Mouse (Mus musculus) T-cell, adult 2 months (primary cell): ENCODE results near the gene BC147527.
A peak's percentile ranks its signal among the peaks of the same experiment; 100 is the strongest.
"Not testable (repeated sequence)": the region's sequence is repeated elsewhere in the genome, so short reads cannot be mapped to it uniquely, and the experiment has no call there.

Experiments used
- DNase-seq: peaks from one replicate; pipeline ENCODE4 v3.0.0; 2022; ENCODE audit warnings: low spot score

The BC147527 gene

DNA sequence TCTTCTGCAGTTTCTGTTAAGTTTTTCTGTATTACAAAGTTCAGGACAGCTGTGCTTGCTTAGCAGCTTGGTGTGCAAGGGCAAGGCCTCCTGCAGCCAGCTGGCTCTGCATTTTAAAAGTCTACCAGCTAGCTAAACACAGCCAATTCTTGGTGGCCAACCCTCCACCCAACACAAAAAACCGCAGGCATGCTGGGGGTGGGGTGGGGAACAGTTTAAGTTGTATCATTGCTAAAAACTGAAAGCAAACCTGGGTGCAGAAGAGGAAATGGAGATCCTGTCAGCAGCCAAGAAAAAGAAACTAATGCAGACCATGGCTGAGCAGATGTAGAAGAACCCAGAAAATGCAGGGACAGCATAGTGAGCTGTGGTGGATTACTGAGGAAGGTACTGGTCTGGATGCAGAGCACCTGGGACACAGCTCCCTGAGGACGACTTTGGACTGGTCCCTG lies at the start of gene BC147527:
BC147527 (plus strand) TSS at position 402 of the 452 bp plus-strand sequence.
- peak; percentile 51 for DNase-seq

DNA sequence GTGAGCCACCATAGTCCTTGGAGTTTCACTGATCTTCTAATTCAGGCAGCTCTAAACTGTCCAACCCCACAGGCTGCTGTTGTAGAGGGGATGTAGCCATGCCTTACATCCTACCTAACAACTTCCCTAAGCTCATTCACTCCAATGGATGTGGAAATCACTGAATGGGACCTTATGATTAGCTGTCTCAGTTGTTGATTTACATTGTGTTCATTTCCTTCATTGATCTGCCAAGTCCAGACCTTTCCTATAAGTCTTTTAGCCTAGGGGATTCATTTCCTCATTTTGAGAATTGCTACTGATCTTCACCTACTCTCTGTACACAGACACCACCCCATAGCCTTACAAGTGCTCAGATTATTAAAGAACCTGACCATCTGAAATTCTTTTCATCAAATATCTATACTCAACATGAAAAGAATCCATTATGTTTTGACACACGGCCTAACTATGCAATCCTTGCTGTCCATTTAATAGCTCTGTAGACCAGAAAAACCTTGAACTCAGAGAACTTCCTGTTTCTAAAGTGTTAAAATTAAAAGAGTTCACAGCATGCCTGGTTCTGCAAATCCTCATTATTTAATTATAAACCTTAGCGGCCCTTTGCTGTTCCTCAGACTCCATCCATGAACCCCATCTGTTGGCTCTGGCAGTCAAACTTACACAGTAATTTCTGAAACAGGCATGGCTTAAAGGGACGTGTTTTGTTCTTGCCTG lies 48.8 kb upstream of the BC147527 start:
- not testable (repeated sequence) for DNase-seq

DNA sequence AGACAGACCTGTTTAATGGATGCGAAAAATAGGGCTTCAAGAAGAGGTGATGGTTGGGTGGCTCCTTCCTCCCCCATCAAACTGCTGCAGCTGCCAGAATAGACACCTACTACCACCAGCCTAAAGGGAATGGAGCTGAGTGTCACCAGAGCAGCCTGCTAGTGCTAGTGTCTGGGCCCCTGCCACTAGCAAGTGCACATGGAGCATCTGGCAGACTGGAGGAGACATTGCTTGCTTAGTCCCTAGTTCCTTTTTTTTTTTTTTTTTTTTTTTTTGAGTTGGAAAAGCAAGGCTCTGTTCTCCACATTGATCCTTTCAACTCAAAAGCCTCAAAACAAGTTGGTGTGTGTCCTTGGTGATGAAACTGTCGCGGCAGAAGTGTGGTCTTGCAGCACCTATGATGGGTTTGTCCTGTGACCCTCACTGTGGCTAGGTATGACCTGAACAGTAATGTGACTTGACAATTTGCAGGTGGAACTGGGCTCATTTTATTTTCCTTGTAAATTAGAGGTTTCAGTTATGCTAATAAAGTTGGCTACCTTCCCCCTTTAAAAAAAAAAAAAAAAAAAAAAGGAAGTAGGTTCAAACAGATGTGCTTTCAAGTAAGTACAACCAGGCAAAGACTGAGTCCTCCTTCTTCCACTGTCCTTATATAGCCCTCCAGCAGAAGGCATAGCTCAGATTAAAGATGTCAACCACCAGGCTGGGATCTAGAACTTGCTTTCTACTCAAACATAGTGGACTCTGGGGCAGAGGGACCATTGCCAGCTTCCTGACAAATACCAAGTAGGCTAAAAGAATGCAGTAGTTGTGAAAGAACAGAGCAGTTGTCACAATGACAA lies 41.2 kb upstream of the BC147527 start:
- not testable (repeated sequence) for DNase-seq

DNA sequence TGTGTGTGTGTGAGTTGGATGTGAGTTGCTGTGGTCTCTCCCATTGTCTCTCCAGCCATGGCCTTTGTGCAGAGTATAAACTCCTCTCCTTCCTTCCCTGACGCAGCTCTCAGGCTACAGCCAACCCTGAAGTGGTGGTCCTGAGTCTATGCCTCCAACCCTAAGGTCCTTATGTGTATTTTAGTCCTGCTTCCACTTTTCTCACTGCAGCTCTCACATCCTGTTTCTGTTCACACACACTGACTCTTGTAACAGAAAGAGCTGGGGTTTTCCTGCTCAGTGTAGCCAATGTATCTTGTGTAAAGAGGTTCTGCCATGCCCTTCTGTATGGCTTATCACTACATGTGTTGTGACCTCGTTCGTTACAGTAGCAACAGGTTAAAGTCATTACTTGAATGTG lies 40.5 kb upstream of the BC147527 start:
- not testable (repeated sequence) for DNase-seq

- DNase-seq: not testable (repeated sequence)
Measured at GRCm38 (mm10) chr13:120262870-120263269, 37.3 kb upstream of the BC147527 start, which contains the start of gene AF067061. TSS of gene AF067061 (plus strand) at chr13:120263114.

GRCm38 (mm10) chr13:120277837-120278236 lies 22.4 kb upstream of the BC147527 start:
- not testable (repeated sequence) for DNase-seq

GRCm38 (mm10) chr13:120278784-120279183 lies 21.4 kb upstream of the BC147527 start:
- no peak for DNase-seq

- DNase-seq: no peak
Measured at GRCm38 (mm10) chr13:120299324-120299894, 783 bp upstream of the BC147527 start.

GRCm38 (mm10) chr13:120300853-120301252 lies 661 bp downstream of the BC147527 start:
- no peak for DNase-seq

- no peak for DNase-seq
Measured at GRCm38 (mm10) chr13:120310749-120311148, 10.6 kb downstream of the BC147527 start.

DNA sequence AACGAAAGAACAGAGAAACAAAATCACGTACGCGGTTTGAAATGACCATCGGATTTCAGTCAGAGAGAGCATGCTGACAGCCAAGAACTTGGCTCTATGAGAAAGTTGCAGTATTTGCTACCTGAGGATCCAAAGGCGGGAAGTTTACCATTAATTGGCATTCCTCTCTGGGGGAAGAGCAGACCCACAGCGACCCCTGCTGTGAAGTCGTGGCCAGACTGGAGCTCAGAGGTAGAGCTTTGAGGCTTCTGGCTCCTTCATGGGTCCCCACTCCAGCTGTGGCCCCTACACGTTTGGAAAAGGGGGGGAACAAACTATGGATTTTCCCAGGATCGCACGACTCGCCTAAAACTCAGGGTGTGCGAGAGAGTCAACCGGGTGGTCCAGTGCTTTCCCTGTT lies 13.4 kb downstream of the BC147527 start:
- peak; percentile 19 for DNase-seq

- not testable (repeated sequence) for DNase-seq
Measured at GRCm38 (mm10) chr13:120316578-120316977, 16.4 kb downstream of the BC147527 start, which contains the start of gene Tcstv3. TSS of gene Tcstv3 (plus strand) at chr13:120316878.

DNA sequence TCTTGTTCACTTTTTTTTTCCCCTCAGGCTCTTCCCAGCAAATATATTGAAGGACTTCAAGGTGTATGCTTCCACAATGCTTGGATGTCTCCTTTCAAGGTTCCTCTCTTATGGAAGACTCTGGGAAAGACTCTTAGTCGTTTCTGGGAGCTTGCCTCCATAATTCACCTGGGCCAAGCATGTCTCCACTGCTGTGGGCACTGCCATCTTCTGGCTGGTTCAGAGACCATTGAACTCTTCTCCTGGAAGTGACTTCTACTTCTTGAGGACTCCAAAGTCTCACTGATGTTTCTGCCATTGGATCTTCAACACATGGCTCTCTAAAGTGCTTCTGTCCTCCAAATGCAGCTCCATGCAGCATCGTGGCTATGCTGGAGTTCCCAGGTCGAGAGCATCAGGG lies 20.0 kb downstream of the BC147527 start:
- DNase-seq: no peak

- DNase-seq: no peak
Measured at GRCm38 (mm10) chr13:120320721-120321120, 20.5 kb downstream of the BC147527 start.
